Mouse (Mus musculus) cerebral cortex, adult 2 months (tissue): ENCODE results near the gene Pcf11.

Source experiments
- WGBS: fragments of 180-500 bp; shearing (Covaris S2); methylation state at CpG from one replicate; pipeline ENCODE4 v1.1.7; 2018; 5-methylcytosine and 5-hydroxymethylcytosine counted together

Gene Pcf11

GRCm38 (mm10) chr7:92669507-92670471 lies at the start of gene Pcf11:
Pcf11 (minus strand) TSS chr7:92669934.
- WGBS: under 1% methylated on average over 88 of the region's 88 CpGs

GRCm38 (mm10) chr7:92715055-92715454 lies 45.3 kb upstream of the Pcf11 start:
- WGBS: 94% methylated on average over 1 of the region's 1 CpGs

DNA sequence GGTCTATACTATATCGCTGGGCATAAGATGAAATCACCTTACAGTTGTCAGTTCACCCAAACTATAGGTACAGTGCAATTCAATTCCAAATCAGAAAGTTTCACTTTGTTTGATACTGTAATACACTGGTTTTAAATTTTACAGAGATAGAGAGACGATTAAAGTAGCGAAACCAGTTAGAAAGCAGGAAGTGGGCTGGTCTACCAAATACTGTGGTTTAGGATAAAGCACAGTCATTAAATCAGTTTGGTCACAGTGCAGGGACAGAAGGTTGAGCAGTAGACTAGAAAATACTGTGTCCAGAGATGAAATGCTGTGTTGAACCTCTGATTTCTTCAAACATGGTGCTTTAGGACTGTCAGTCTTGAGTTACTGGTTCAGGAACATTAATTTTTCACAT lies 41.9 kb upstream of the Pcf11 start:
- WGBS: 86% methylated on average over 3 of the region's 3 CpGs

GRCm38 (mm10) chr7:92709573-92709972 lies 39.8 kb upstream of the Pcf11 start:
- WGBS: 61% methylated on average over 2 of the region's 2 CpGs

- WGBS: 61% methylated on average over 12 of the region's 12 CpGs
Observed at GRCm38 (mm10) chr7:92706711-92707110, 37.0 kb upstream of the Pcf11 start.

GRCm38 (mm10) chr7:92705534-92705933 lies 35.8 kb upstream of the Pcf11 start:
- WGBS: 76% methylated on average over 2 of the region's 2 CpGs

- 86% methylated on average over 1 of the region's 1 CpGs for WGBS
Observed at GRCm38 (mm10) chr7:92703661-92704060, 33.9 kb upstream of the Pcf11 start.

GRCm38 (mm10) chr7:92698770-92699169 lies 29.0 kb upstream of the Pcf11 start:
- WGBS: 79% methylated on average over 5 of the region's 5 CpGs

DNA sequence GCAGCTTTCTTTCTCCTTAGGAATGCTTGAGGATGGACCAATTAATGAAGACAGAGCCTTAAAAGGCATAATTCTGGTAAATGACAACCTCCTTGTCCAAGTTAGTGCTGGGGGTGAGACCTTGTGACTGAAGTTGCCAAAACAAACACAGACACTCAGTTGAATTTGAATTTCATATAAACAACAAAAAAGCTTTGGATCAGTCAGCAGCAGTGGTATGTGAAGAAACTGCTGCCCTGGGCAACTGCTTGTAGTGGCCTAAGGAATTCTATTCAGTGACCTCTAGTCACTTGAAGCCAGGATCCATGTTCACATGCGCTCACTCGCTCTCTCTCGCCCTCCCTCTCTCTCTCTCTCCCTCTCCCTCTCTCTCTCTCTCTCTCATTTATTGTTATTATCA lies 26.7 kb upstream of the Pcf11 start:
- 89% methylated on average over 3 of the region's 3 CpGs for WGBS

GRCm38 (mm10) chr7:92689101-92689500 lies 19.4 kb upstream of the Pcf11 start:
- 93% methylated on average over 2 of the region's 2 CpGs for WGBS

DNA sequence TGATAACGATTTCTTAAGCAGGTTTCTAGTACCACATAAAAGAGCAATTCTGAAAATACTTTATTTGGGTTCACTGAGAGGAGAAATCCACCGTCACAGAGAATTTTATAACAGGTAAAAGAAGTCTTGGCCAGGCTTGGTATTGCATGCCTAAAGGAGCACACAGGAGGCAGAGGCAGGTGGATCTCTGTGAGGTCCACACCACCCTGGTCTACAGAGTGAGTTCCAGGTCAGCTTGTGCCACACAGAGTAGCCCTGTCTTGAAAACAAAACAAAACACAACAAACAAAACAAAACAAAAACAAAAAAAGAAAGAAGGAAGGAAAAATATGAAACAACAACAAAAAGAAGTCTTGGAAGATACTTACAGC lies 18.6 kb upstream of the Pcf11 start:
- 71% methylated on average over 2 of the region's 2 CpGs for WGBS

- WGBS: 67% methylated on average over 5 of the region's 5 CpGs
Observed at GRCm38 (mm10) chr7:92687556-92688298, 18.0 kb upstream of the Pcf11 start.

DNA sequence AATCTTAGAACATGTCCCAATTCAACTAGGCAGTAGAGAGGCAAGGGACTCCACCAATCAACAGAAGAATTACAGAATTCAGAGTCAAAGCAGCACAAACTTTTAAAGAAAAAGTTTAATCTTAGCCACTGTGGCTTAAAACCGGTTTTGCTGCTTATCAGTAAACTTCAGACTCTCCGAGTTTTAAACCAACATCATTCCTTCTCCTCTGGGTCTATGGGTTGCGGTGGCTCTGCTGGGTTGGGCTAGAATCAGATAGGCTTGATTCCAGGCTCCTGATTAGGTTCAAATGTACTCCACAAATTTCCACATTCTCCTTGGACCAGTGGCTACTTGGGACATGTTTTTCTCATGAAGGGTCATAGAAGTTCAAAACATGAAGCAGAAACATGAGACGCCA lies 7.6 kb upstream of the Pcf11 start:
- 88% methylated on average over 4 of the region's 4 CpGs for WGBS

DNA sequence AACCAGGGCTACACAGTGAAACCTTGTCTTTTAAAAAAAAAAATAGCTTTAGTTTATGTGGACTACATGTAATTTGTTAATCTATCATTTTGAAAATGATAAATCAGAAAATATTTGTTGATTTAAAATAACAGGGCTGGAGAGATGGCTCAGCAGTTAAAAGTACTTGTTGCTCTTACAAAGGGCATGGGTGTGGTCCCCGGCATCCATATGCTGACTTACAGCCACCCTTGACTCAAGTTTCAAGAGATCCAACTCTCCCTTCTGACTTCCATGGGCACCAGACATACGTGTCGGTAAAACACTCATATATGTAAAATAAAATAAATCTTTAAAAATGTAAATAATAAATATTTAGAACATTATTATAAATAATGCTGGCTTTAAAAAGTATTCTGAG lies 5.4 kb upstream of the Pcf11 start:
- WGBS: 88% methylated on average over 3 of the region's 3 CpGs

- under 1% methylated on average over 29 of the region's 29 CpGs for WGBS
Observed at GRCm38 (mm10) chr7:92668791-92669506, 785 bp downstream of the Pcf11 start.

DNA sequence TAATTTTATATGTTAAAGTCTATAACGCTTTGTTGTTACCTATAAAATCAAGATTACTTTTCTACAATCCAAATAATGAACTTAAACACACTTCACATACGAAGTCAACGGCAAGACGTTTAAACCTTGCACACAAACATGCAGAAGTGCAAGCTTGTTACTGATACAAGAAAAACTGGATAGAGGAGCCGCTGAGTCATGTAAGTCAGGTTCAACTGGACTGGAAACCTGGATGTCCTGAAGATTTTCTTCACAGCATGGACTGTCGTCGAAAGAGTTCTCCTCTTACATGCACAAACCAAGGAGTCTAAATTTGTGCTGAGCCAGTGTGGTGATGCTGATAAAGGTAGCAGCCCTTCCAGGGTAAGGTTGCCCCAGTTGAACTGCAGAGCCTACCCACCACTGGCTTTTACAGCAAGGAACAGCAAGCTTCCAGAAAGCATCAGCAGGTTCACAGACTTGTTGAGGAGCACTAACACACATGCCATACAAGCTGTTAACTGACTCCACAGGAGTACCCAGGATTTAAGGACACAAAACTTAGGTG lies 3.4 kb downstream of the Pcf11 start:
- 45% methylated on average over 7 of the region's 7 CpGs for WGBS

- 98% methylated on average over 5 of the region's 5 CpGs for WGBS
Observed at GRCm38 (mm10) chr7:92658050-92658449, 11.7 kb downstream of the Pcf11 start.

DNA sequence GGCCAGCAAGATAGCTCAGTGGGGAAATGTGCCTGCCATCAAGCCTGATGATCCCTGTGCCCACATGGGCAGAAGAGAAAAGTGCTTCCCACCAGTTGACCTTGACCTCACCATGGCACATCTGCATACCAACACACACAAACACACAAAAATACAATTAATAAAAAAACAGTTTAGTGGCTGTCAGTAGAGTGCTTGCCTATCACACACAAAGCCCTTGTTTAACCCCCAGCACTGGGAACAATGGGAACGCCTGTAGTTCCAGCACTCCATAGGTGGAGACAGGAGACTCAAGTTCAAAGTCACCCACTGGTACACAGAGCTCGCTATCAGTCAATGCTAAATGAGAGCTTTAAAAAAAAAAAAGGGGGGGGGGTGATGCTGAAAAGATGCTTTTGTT lies 13.3 kb downstream of the Pcf11 start:
- 70% methylated on average over 2 of the region's 2 CpGs for WGBS

- WGBS: 72% methylated on average over 1 of the region's 1 CpGs
Observed at GRCm38 (mm10) chr7:92653329-92653728, 16.4 kb downstream of the Pcf11 start.

DNA sequence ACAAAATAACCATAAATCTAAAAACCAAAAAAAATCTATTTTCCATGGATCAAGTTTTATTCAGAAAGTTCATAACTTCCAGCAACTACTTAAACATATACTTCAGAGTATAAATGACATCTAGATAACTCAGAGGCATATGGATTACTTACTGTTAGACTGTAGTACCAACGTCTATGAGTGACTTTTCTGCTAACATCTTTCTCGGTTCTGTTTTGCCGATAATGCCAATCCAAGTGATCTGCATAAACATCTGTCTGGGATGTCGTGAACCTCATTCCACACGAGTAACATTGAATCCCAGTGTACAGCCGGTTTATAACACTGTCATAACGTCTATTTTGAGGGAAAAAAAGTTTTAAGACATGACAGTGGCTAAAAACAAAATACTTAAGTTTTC lies 21.9 kb downstream of the Pcf11 start:
- whole genome bisulfite sequencing: 62% methylated on average over 7 of the region's 7 CpGs

DNA sequence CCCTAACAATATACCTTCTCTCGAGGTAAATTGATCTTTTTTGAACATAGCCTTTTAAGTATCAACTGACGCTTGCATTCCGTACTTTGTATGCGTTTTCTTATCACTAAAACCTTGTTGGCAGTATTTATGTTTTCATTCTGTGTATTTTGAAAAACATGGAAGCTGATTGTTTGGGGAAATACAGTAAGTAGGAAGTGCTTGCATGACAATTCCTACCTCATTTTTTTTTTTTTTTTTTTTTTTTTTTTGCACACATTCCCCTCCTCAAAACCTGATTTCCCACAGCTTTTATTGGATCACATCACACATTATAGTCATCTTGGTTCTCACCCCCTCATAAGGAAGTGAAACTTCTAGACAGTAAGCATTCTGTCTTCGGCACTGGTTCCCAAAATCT lies 31.7 kb downstream of the Pcf11 start:
- 79% methylated on average over 5 of the region's 5 CpGs for WGBS
